Comparison of ENCODE assay signal across 8 mouse cellular contexts in genomic region chr14:36952142-36952541, GRCm38 (mm10). TPM values are rescaled to one million over a fixed set of nuclear protein-coding genes. Genes with fewer than 3 reads are reported as not detected.
DNase-seq lines count a peak whose midpoint lies in the region; ATAC-seq lines count a peak whose summit lies in the region.
"Had no signal": no experiment of that assay in that cellular context is flagged by ENCODE, and none has a peak within 500 bp of the region (broad histone marks: within the 10 kb centered on the region; RNA-seq: fewer than 3 reads in every experiment).

No protein-coding gene starts in this region.

- H3K36me3 ChIP-seq in neural tube, embryonic 12.5 days = no peaks in the 10 kb centered on the region
- no peaks in the 10 kb centered on the region for H3K36me3 ChIP-seq in neural tube, embryonic 15.5 days
- no peaks in the 10 kb centered on the region for H3K36me3 ChIP-seq in intestine, embryonic 16.5 days (ENCODE audit: control insufficient read depth, insufficient read depth, low read length)
- no peaks in the 10 kb centered on the region for H3K36me3 ChIP-seq in midbrain, embryonic 11.5 days (ENCODE audit: control insufficient read depth, insufficient read depth, low read length)

- H3K4me3 ChIP-seq in neural tube, embryonic 12.5 days = no peak overlapping the region
- H3K4me3 ChIP-seq in neural tube, embryonic 15.5 days (replicated peaks) = no peak overlapping the region
- no peak overlapping the region for H3K4me3 ChIP-seq in intestine, embryonic 16.5 days (ENCODE audit: low read length)
- H3K4me3 ChIP-seq in midbrain, embryonic 11.5 days (ENCODE audit: low read depth, low read length) = no peak overlapping the region
- H3K4me3 ChIP-seq: megakaryocyte, embryonic 14.5 days had no signal

- no peaks in the 10 kb centered on the region for H3K9me3 ChIP-seq in neural tube, embryonic 12.5 days
- H3K9me3 ChIP-seq in neural tube, embryonic 15.5 days (replicated peaks) = no peaks in the 10 kb centered on the region
- no peaks in the 10 kb centered on the region for H3K9me3 ChIP-seq in intestine, embryonic 16.5 days (ENCODE audit: control insufficient read depth, low read length)
- H3K9me3 ChIP-seq in midbrain, embryonic 11.5 days (ENCODE audit: control insufficient read depth, low read length) = no peaks in the 10 kb centered on the region
- H3K9me3 ChIP-seq: megakaryocyte, embryonic 14.5 days had no signal

- no peak overlapping the region for H3K4me2 ChIP-seq in neural tube, embryonic 12.5 days (replicated peaks)
- no peak overlapping the region for H3K4me2 ChIP-seq in neural tube, embryonic 15.5 days
- no peak overlapping the region for H3K4me2 ChIP-seq in intestine, embryonic 16.5 days (ENCODE audit: low read depth, low read length)
- no peak overlapping the region for H3K4me2 ChIP-seq in midbrain, embryonic 11.5 days

- H3K4me1 ChIP-seq in neural tube, embryonic 12.5 days = no peaks in the 10 kb centered on the region
- H3K4me1 ChIP-seq in neural tube, embryonic 15.5 days = peaks cover 7% of the 10 kb centered on the region
- peaks cover 5% of the 10 kb centered on the region; the same call in 1 of the 2 replicates for H3K4me1 ChIP-seq in intestine, embryonic 16.5 days (ENCODE audit: control insufficient read depth, insufficient read depth, low read length)
- no peaks in the 10 kb centered on the region for H3K4me1 ChIP-seq in midbrain, embryonic 11.5 days (ENCODE audit: control insufficient read depth, insufficient read depth, low read length)

- peak; percentile 44; the same call in 1 of the 2 replicates for ATAC-seq in neural tube, embryonic 12.5 days (ENCODE audit: low FRiP score, low read depth)
- ATAC-seq in neural tube, embryonic 15.5 days (ENCODE audit: low FRiP score) = no peak
- ATAC-seq in intestine, embryonic 16.5 days = peak; percentile 50; the same call in 1 of the 2 replicates
- no peak for ATAC-seq in midbrain, embryonic 11.5 days (ENCODE audit: low FRiP score)

- H3K27ac ChIP-seq in neural tube, embryonic 12.5 days = no peak overlapping the region
- no peak overlapping the region for H3K27ac ChIP-seq in neural tube, embryonic 15.5 days (replicated peaks)
- H3K27ac ChIP-seq in intestine, embryonic 16.5 days (ENCODE audit: low read length) = no peak overlapping the region
- no peak overlapping the region for H3K27ac ChIP-seq in midbrain, embryonic 11.5 days (ENCODE audit: low read depth, low read length)

- WGBS in neural tube, embryonic 12.5 days = 39% methylated on average over 2 of the region's 2 CpGs
- 31% methylated on average over 2 of the region's 2 CpGs for WGBS in neural tube, embryonic 15.5 days
- WGBS in intestine, embryonic 16.5 days = 27% methylated on average over 2 of the region's 2 CpGs
- 32% methylated on average over 2 of the region's 2 CpGs for WGBS in midbrain, embryonic 11.5 days

- DNase-seq in NIH3T3 (ENCODE audit: low read depth) = peak; percentile 80
- DNase-seq in embryo, embryonic 11.5 days (ENCODE audit: low read depth, low spot score) = peak; percentile 42
- DNase-seq in midbrain, embryonic 11.5 days (ENCODE audit: low spot score, missing footprints) = peak; percentile 91
- DNase-seq in left cerebral cortex, adult 11 months (ENCODE audit: low spot score) = no peak

- no peak overlapping the region for H3K9ac ChIP-seq in neural tube, embryonic 12.5 days
- no peak overlapping the region for H3K9ac ChIP-seq in neural tube, embryonic 15.5 days (replicated peaks)
- no peak overlapping the region for H3K9ac ChIP-seq in intestine, embryonic 16.5 days (ENCODE audit: low read depth, low read length)
- no peak overlapping the region for H3K9ac ChIP-seq in midbrain, embryonic 11.5 days (ENCODE audit: low read length)

- no peaks in the 10 kb centered on the region for H3K27me3 ChIP-seq in neural tube, embryonic 12.5 days (replicated peaks)
- no peaks in the 10 kb centered on the region for H3K27me3 ChIP-seq in neural tube, embryonic 15.5 days (replicated peaks)
- H3K27me3 ChIP-seq in intestine, embryonic 16.5 days (replicated peaks; ENCODE audit: control insufficient read depth, insufficient read depth, low read length) = no peaks in the 10 kb centered on the region
- no peaks in the 10 kb centered on the region for H3K27me3 ChIP-seq in midbrain, embryonic 11.5 days (ENCODE audit: control insufficient read depth, insufficient read depth, low read length)
- H3K27me3 ChIP-seq: megakaryocyte, embryonic 14.5 days had no signal

RNA-seq across cellular contexts. Expression of gene Ccser2, which starts 16.4 kb away (rescaled TPM):
- polyA plus RNA-seq in neural tube, embryonic 12.5 days (2016; fragmentation: Nextera tagmentation; extraction: Ambion mirVana) = 64.4 and 70.0 TPM in 2 replicates
- 89.7 and 97.4 TPM in 2 replicates for polyA plus RNA-seq in neural tube, embryonic 15.5 days (2015; fragmentation: Nextera tagmentation; extraction: Ambion mirVana)
- polyA plus RNA-seq in intestine, embryonic 16.5 days (2015; fragmentation: Nextera tagmentation; extraction: Ambion mirVana) = 30.1 and 33.5 TPM in 2 replicates
- polyA plus RNA-seq in midbrain, embryonic 11.5 days (2014; fragmentation: Nextera tagmentation; extraction: Ambion mirVana) = 27.5 and 29.2 TPM in 2 replicates

Comparison
In these comparisons a context has a peak if more than half of its experiments do, and no peak if none do; other contexts are left out.
1. ATAC-seq: peak in neural tube, embryonic 12.5 days (single experiment) and intestine, embryonic 16.5 days (single experiment); none in neural tube, embryonic 15.5 days (single experiment) and midbrain, embryonic 11.5 days (single experiment).